Mouse (Mus musculus) spleen, adult 2 months (tissue): Measurements from ENCODE around the gene Tmem39b.

ENCODE experiments used
- CTCF ChIP-seq: fragments of 200-500 bp; IDR thresholded peaks from 2 replicates; pipeline ENCODE4 v1.5.1; 2011; ENCODE audit warnings: mild to moderate bottlenecking, inconsistent platforms; ENCODE audit not compliant: insufficient read depth, insufficient read length, insufficient replicate concordance; ENCODE audit errors: extremely low read depth
- POLR2A ChIP-seq: fragments of 200-500 bp; IDR thresholded peaks from 2 replicates; pipeline ENCODE4 v1.6.1; 2011; ENCODE audit warnings: low read depth, low read length, inconsistent platforms

DNA sequence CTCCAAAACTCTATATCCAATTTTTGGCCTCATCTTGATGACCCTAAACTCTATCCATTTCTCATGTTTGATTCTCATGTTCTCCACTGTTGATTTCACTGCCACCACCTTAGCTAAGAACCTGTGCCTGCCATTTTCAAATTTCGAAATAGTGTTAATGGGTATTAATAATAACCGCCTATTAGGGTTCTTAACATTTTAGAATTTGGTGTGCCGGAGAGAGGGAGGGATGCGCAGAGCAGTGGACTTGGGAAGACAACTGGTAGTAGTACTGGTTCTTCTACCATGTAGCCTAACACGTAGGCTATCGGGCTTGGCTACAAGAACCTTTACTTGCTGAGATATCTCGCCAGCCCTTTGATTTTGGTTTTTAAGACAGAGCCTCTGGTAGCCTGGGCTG, 553 bp upstream of the Tmem39b start:
- no peak for TF ChIP-seq POLR2A
- TF ChIP-seq CTCF, result no peak
